Mouse (Mus musculus): ENCODE data around the gene Eif5.
"Not testable (repeated sequence)": the region's sequence is repeated elsewhere in the genome, so short reads cannot be mapped to it uniquely, and the experiment has no call there.

Gene Eif5

DNA sequence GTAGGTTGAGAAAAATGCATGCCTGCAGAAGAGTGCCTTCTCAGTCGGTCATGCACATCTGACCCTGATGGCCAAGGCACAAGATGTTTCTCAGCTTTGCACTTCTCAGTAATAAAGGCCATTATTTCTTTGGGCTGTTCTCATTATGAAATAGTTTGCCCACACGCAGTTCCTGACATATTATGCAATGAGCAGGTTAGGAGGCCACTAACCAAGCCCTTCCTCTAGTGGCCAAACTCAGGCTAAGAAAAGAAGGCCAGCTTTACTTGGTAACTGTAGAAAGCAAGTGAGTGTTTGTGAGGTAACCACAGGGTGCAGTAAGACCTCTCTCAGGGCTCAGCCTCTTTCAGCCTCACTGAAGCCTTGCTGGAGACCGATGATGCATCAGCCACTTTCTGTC lies 12.9 kb upstream of the Eif5 start:
- no peak for DNase-seq (ENCODE audit: low spot score in 2 of 2)

DNA sequence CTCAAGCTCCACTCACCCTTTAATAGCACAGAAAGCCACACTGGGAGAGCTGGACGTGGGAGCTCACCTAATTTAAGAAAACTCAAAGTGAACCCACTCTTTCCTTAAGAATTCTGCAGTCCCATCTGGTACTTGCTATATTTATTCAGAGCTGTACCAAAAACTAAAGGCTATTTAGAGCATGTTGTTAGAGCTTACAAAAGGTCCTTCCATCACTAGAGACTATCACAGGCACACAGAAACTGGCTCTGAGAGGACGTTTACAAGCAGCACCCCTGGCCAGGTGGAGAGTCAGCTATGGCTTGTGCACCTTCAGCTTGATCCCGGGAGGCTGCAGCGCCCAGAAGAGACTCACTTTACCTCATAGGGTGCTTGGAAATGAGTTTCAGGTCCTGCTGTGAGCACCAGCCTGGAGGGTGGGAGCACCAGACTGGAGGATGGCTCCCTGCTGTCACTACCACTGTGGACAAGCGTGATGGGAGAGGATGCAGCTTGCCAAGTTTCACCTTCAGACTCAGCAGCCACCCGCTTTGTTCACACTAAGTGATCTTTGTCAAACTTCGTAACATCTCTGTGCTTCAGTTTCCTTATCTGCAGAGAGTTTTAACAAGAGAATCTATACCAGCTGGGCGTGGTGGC lies 10.1 kb upstream of the Eif5 start:
- peak; percentile 68 to 71 for DNase-seq (ENCODE audit: low spot score in 2 of 2)

DNA sequence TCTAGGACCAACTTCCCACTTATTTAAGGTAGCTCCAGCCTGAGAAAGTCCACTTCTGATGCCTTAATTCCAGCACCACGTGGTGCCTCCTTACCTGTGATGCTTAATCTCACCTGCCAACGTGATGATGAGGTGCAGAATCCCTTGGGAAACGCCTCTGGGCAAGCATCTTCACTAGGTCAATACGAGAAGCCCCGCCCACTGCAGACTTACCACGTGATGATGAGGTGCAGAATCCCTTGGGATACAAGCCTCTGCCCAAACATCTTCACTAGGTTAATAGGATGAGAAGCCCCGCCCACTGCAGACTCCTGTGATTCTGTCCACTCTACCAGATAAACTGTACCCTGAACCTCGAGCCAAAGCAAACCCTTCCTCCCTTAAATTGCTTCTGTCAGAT lies 8.6 kb upstream of the Eif5 start:
- no peak for DNase-seq (ENCODE audit: low spot score in 2 of 2)

DNA sequence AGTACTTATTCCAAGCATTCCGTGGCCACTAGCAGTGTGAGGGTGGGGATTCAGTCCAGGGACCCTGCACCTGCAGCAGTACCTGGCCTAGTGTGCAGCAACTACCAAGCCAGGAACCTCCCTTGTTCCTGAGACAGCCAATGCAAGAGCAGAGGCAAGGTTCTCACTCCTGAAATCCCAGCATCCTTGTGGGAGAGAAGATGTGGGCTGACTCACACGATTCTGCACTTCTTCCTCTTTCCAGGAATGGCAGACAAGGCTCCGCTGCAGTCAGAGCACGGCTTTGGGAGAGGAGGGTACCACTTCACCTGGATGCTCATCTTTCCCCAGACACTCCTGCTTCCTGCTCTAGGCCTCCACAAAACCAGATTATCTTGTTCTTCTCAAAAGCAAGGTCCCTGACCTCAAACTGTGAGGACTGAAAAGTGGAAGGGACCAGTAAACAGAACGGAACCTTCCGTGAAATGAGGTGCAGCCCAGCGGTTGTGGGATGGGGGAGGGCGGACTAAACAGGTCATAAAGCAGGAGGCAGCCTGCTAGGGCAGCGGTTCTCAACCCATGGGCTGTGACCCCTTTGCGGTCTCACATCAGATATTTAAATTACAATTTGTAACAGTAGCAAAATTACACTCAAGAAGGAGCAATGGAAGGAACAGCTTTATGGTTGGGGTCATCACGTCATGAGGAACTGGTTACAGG lies 4.6 kb upstream of the Eif5 start:
- peak in 1 of 2 experiments; percentile 32 for DNase-seq (ENCODE audit: low spot score in 2 of 2)

DNA sequence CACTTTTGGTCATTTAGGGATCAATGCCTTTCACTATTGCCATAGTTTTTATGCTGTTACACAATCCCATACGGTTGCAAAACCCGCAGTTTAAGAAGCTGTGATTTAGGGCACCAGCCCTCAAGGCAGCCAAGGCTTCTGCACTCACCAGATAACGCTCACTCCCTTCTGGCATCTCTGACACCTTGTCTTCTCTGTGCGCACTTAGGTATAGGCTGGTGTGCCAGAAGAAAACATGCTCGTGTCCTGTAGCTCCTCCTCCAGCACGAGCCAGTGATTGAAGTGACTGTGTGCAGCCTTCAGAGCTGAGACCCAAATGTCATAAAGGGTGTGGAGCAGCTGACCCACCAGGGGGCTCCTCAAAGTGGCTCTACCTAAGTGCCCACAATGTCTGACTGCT lies 2.5 kb upstream of the Eif5 start:
- DNase-seq (ENCODE audit: low spot score in 2 of 2), result no peak

DNA sequence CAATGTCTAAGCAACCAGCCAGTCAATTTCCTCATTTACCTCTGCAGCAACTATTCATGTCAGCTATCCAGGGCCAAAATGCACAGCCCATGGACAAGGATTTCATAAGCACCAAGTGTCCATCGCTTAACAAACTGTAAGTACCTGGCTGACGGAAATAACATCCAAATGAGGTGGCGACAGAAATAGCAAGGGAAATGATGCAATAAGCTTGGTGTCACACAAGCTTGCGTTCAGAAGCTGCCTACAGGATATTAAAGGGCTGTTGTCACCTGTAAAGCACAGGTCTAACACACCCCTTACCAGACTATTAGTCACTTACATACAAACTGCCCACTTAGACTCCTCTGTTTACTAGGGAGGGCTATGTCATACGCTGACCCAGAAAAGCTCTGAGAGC lies 2.1 kb upstream of the Eif5 start:
- no peak for DNase-seq (ENCODE audit: low spot score in 2 of 2)

DNA sequence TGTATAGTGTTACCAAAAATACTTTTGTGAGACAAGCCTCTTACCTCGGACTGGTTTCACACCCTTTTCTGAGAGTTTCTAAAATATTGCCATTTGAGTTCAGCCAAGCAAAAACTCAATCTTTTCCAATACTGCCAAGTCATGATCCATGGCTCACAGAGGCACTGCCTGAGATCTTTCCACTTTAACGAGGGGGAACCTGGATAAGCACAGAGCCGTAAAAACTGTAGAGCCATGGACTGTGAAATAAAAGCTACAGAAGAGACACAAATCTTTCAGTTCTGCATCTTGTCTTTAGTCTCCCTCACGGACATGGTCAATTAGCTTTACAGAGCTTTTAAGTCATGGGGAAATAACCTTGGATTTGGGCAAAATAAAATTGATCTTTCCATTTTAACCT lies 1.1 kb upstream of the Eif5 start:
- DNase-seq (ENCODE audit: low spot score in 2 of 2), result no peak

DNA sequence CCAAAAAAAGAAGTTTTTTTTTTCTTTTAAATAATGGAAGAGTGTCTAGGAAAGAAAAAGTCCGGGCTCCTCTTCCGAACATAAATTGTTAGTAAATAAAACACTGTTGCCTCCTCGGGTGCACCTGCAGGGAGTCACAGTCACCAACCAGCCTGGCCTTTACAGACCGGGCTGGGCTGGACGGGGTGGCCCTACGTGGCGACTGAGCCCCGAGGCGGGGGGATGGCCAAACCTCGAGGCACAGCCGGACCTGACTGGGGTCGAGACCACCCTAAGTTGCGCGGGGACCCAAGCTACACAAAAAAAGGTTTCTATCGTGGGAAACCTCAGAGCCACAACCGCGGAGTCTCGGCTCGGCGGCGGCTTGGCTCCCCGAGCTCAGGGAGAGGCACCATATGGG lies 475 bp upstream of the Eif5 start:
- no peak for DNase-seq (ENCODE audit: low spot score in 2 of 2)

DNA sequence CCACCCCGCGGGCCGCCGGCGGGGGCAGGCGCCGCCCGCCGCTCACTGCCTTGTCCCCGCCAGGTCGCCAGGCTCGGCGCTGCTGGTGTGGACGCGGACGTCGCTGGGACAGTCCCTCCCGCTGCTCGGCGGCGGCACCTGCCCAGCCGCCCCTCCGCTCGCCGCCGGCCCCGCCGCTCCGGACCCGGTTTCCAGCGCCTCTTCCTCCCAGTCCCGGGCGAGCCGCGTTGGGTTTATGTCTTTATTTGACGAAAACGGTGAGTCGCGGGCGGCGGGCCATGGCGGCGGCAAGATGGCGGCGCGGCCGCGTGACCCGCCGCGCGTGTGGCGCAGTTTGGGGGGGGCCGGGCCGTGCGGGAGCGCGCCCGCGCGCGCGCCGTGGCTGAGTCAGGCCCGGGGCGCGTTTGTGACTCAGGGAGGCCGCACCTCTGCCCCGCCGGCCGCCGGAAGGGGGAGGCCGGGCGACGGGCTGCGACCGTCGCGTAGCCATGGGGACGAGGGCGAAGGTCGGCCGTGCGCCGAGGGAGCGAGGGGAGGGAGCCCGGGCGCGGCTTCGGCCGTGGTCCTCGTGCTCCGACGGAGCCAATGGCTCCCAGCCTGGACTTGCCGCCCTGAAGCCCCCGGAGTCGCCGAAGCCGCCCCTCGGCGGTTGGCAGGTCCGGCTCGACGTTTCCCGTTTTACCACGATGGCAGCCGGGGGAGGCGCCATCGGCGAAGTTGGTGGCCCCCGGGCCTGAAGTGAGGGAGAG lies 650 bp downstream of the Eif5 start:
- peak; percentile 38 to 64 for DNase-seq (ENCODE audit: low spot score in 2 of 2)

DNA sequence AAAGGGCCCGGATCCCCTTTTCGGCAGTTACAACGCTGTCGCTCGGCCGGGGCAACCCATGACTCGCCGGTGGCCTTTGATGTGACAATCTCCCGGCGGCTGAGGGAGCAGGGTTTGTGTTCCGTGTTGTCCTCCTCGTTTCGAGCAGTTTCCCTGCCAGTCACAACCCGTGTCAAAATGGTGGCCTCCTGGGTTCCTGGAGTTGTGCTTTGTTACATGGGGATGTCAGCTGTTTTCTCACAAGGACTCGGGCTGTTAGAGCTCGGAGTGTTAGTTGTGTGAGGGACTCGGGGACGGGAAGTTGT lies 1.2 kb downstream of the Eif5 start:
- no peak for DNase-seq (ENCODE audit: low spot score in 2 of 2)

DNA sequence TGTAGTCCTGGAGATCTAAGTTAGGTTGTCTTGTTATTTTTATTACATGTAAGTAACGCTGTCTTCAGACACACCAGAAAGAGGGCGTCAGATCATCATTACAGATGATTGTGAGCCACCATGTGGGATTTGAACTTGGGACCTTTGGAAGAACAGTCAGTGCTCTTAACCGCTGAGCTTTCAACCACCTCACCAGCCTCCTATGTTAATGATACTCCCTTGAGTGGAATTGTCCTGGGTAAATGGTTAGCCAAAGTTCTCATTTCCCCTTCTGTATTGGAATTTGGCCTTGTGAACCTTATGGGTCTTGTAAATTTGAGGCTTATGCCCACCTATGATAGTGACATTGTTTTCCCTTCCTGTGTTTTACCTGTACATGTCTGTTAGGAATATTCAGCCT lies 9.3 kb downstream of the Eif5 start:
- DNase-seq (ENCODE audit: low spot score in 2 of 2), result no peak

DNA sequence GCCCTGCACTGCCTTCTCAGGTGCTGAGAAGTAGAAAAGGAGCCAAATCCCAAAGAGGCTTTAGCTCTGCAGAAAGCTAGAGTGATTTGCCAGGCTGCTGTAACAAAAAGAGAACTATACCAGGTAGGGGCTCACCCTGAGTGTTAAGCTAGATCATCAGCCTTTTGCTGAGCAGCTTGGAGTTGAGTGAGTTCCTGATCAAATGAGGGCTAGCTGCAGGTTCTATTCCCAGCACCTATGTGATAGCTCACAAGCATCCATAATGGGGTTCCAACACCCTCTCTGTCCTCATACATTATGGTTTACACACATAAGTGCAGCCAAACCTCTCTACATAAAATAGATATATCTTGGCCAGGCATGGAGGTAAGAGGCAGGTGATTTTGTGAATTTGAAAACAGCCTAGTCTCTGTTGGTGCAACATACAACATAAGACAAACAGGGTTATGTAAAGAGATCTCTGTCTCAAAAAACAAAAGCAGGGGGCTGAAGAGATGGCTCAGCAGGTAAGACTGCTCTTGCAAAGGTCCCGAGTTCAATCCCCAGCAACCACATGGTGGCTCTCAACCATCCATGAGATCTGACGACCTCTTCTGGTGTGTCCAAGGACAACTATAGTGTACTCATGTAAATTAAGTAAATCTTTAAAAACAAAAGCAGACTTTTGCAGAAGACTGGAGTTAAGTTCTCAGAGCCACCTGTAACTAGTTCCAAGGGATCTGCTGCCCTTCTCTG lies 10.9 kb downstream of the Eif5 start:
- DNase-seq (ENCODE audit: low spot score in 2 of 2), result no peak

DNA sequence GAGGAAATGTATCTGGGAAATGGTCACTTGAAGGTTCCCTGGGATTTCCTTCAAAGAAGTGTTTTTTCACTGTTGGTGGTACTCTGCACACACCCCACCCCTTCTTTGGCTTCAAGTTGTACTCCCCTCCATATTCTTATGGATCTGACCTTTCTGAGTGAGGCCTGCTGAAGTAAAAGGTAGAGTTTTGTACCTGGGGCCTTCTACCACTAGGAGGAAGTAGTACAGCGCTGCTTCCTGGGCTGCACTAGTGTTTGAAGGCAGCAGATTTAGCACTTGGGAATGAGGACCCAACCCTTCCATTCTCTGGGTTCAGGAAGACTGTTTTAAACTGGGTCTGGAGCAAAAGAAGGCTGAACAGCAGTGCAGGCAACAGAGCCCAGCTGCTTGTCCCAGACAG lies 12.9 kb downstream of the Eif5 start:
- no peak for DNase-seq (ENCODE audit: low spot score in 2 of 2)

DNA sequence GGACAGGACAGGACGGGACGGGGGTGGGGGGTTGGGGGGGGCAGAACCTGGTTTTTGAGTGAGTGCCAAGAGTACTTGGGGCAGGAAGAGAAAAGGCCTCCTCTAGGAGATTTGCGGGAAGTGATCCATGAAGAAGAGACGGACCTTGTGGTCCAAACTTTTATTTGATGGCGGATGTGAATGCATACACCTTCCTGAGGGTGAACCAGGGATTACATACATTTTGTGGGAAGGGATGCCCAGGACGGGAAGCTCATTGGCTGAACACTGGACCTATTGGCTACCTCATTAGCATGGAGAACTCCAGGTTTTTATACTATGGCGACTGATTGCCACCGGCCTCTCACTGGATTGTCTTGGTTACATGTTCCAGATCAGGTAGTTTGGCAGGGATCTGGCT lies 14.5 kb downstream of the Eif5 start:
- DNase-seq (ENCODE audit: low spot score in 2 of 2), result no peak

DNA sequence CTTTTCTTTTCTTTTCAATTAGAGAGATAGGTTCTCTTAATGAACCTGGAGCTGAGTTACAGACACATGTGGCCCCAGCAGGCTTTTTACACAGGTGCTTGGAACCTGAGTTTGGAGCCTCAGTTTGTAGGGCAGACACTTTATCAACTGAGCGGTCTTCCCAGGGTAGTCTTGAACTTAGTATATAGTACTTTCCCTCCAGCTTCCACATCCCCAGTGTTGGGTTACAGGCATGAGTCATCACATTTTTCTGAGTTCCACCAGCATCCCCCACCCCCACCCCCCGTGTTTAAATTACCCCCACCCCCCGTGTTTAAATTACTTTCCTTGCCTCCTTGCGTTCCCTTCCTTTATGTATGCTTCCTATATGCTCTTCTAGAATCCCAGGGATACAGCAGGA lies 17.5 kb downstream of the Eif5 start:
- no peak for DNase-seq (ENCODE audit: low spot score in 2 of 2)

DNA sequence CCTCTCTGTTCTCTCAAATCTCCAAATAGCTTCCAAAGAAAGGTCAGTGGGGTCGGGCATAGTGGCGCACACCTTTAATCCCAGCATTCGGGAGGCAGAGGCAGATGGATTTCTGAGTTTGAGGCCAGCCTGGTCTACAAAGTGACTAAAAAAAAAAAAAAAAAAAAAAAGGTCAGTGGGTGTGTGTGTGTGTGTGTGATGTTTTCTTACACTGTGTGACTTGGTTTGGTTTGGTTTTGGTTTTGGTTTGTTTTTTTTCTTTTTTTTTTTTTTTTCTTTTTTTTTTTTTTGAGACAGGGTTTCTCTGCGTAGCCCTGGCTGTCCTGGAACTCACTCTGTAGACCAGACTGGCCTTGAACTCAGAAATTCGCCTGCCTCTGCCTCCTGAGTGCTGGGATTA lies 18.1 kb downstream of the Eif5 start:
- DNase-seq (ENCODE audit: low spot score in 2 of 2), result not testable (repeated sequence)

DNA sequence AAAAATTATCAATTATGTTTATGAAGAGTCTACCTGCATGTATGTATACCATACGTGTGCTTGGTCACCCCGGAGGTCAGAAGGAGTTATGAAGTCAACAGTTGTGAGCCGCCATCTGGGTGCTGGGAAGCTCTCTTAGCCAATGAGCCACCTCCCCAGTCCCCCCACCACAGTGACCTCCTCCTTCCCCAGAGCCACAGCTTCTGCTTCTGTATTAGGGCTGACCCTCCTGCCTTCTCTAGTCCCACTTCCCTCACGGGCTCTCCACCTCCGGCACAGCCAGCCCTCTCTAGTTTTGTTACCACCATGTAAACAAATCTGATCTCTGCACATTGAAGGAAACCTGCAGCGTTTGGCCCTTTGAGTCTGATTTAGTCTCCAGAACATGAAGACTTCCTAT lies 19.7 kb downstream of the Eif5 start:
- no peak for DNase-seq (ENCODE audit: low spot score in 2 of 2)

DNA sequence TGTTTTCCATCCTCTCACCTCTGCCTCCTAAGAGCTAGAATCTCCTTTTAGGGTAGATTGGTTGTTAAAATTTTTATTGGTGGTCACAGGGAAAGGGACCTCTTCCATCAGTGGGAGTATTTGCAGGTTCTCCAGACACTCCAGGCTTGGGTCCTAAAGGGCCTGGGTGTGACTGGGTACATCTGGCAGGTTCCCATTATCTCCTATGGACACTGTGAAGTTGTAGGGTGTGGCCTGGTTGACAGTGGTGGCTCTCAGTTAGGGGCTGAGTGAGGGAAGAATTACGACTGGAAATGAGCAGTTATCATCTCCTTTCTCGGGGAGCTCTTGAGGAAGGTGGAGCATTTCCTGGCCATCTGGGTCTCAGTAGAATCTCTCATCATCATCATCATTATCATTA lies 20.8 kb downstream of the Eif5 start:
- no peak for DNase-seq (ENCODE audit: low spot score in 2 of 2)

DNA sequence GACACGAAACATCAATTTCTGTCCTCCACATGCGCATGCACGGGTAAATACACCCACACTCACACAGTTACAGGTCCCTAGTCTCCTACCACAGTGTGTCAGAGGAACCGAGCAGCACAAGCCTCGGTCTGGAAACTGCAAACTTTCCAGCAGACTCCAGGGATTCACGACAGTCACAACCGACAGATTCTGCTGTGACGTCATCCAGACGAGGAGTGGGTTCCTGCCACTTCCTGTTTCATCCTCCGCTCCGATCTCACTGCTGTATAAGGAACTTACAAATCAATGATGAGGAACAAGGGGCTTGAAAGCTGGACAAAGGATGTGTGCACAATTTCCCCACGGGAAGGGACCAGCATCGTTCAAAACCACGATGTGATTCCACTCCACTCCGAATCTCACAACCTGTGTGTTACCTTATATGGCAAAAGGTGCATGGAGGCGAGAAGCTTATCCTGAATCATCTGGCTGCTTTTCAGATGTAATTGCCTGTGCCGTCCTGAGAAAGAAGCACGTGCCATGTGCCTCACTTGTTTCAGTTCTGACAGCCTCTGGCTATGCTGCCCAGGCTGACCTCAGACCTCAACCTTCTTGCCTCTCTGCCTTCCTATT lies 21.9 kb downstream of the Eif5 start:
- peak; percentile 68 to 76 for DNase-seq (ENCODE audit: low spot score in 2 of 2)

DNA sequence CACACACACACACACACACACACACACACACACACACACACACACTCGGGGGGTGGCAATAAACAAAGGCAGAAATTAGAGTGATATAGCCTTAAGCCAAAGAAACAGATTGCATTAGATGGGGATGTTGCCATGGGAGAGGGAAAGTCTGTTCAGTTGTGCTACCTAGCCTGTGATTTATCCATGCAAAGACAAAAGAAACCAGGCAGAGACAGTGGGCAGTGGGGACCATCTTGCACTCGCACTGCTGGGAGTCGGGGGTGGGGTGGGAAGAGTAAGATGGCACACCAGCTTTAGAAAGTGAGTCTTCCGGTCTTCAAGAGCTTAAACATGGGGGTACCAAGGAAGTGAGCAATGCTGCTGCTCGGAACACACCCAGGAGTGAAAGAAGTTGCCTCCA lies 22.5 kb downstream of the Eif5 start:
- no peak for DNase-seq (ENCODE audit: low spot score in 2 of 2)

DNA sequence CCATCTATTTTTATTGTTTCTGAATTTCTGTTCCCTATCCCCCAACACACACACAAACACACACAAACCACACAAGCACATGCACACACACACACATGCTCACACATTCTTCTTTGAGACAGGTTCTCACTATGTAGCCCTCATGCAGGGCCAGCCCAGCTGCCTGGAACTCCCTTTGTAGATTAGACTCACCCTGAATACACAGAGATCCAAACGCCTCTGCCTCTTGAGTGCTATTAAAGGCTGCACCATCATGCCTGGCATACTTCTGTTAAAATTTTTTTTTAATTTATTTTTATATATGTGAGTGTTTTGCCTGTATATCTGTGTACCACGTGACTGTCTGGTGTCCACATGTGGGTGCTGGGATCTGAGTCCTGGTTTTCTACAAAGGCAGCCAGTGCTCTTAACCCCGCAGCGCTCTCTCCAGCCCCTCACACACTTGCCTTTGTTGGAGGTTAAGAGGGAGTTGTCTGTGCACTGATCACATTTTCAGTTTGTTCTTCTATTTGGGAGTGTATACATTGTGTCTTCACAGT lies 24.5 kb downstream of the Eif5 start:
- DNase-seq (ENCODE audit: low spot score in 2 of 2), result no peak

DNA sequence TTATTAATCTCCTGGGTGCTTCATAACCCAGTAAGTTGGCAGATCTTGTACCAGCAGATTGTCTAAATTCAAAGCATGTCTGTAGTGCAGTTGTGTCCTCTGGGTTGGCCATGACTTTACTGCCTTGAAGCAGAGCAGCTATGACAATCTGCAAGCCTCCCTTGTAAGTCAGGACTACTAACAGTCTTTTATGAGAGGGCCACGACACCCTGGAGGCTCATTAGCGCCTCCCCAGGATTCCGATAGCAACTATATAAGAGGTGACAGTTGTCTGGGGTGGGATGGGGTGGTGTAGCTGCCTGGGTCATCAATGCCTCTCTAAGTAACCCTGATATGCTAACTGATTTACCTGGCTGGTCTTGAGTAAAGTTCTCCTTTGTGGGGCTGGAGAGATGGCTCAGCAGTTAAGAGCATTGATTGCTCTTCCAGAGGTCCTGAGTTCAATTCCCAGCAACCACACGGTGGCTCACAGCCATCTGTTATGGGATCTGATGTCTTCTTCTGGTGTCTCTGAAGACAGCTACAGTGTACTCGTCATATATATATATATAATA lies 25.3 kb downstream of the Eif5 start:
- DNase-seq (ENCODE audit: low spot score in 2 of 2), result no peak
